Mouse (Mus musculus): ENCODE measurements at regions not wholly inside any gene's neighbourhood (a gene's known extent, or its start where the extent isn't known, plus 50 kb on each side); places are given as distances from the start of the nearest gene placed in this dataset.

- H3K4me3 ChIP-seq (ENCODE audit: low read depth, low read length) = no peak overlapping the region
- H3K36me3 ChIP-seq (ENCODE audit: control insufficient read depth, insufficient read depth, low read length, poor library complexity, severe bottlenecking) = no peaks in the 10 kb centered on the region
- no peaks in the 10 kb centered on the region for H3K4me1 ChIP-seq (ENCODE audit: control insufficient read depth, insufficient read depth, low read length)
- TF ChIP-seq POLR2A (IDR thresholded peaks at IDR 0.05; ENCODE audit: insufficient read depth, low read length) (no peak), EP300 (IDR thresholded peaks at IDR 0.05; ENCODE audit: insufficient read depth, low read depth, low read length) (no peak), CTCF (IDR thresholded peaks at IDR 0.05; ENCODE audit: low read depth, low read length) (no peak)
- no peak overlapping the region for H3K9ac ChIP-seq (ENCODE audit: low read depth, poor library complexity, severe bottlenecking)
- no peak overlapping the region for H3K27ac ChIP-seq (ENCODE audit: insufficient read depth, low read length)
- H3K27me3 ChIP-seq (ENCODE audit: control insufficient read depth, insufficient read depth, low read length, poor library complexity, severe bottlenecking) = no peaks in the 10 kb centered on the region
- H3K9me3 ChIP-seq (replicated peaks; ENCODE audit: control insufficient read depth, insufficient read depth, low read length, poor library complexity, severe bottlenecking) = no peaks in the 10 kb centered on the region
These were observed 199.9 kb downstream of the Rplp1 start for GRCm38 (mm10) chr9:61714331-61715035.

- H3K27ac ChIP-seq (ENCODE audit: insufficient read depth, low read length) = no peak overlapping the region
- H3K4me1 ChIP-seq (ENCODE audit: control insufficient read depth, insufficient read depth, low read length) = no peaks in the 10 kb centered on the region
- no peak overlapping the region for H3K4me3 ChIP-seq (ENCODE audit: low read depth, low read length)
- H3K36me3 ChIP-seq (ENCODE audit: control insufficient read depth, insufficient read depth, low read length, poor library complexity, severe bottlenecking) = no peaks in the 10 kb centered on the region
- TF ChIP-seq CTCF (IDR thresholded peaks at IDR 0.05; ENCODE audit: low read depth, low read length) (no peak), POLR2A (IDR thresholded peaks at IDR 0.05; ENCODE audit: insufficient read depth, low read length) (no peak), EP300 (IDR thresholded peaks at IDR 0.05; ENCODE audit: insufficient read depth, low read depth, low read length) (no peak)
- H3K27me3 ChIP-seq (ENCODE audit: control insufficient read depth, insufficient read depth, low read length, poor library complexity, severe bottlenecking) = no peaks in the 10 kb centered on the region
- H3K9me3 ChIP-seq (replicated peaks; ENCODE audit: control insufficient read depth, insufficient read depth, low read length, poor library complexity, severe bottlenecking) = no peaks in the 10 kb centered on the region
- no peak overlapping the region for H3K9ac ChIP-seq (ENCODE audit: low read depth, poor library complexity, severe bottlenecking)
These were observed 200.5 kb downstream of the Rplp1 start for GRCm38 (mm10) chr9:61713806-61714205.

- Histone ChIP-seq H3K36me3 (ENCODE audit: control insufficient read depth, insufficient read depth, low read length, poor library complexity, severe bottlenecking) (no peaks in the 10 kb centered on the region), H3K27ac (ENCODE audit: insufficient read depth, low read length) (no peak overlapping the region)
These were observed 203.0 kb downstream of the Rplp1 start for GRCm38 (mm10) chr9:61711296-61711695.

GRCm38 (mm10) chr9:61707875-61708274 is 206.5 kb downstream of the Rplp1 start:
- H3K4me3 ChIP-seq (ENCODE audit: low read depth, low read length) = no peak overlapping the region
- H3K27ac ChIP-seq (ENCODE audit: insufficient read depth, low read length) = no peak overlapping the region
- no peaks in the 10 kb centered on the region for H3K27me3 ChIP-seq (ENCODE audit: control insufficient read depth, insufficient read depth, low read length, poor library complexity, severe bottlenecking)
- H3K36me3 ChIP-seq (ENCODE audit: control insufficient read depth, insufficient read depth, low read length, poor library complexity, severe bottlenecking) = no peaks in the 10 kb centered on the region
- no peak overlapping the region for H3K9ac ChIP-seq (ENCODE audit: low read depth, poor library complexity, severe bottlenecking)
- no peaks in the 10 kb centered on the region for H3K9me3 ChIP-seq (replicated peaks; ENCODE audit: control insufficient read depth, insufficient read depth, low read length, poor library complexity, severe bottlenecking)
- H3K4me1 ChIP-seq (ENCODE audit: control insufficient read depth, insufficient read depth, low read length) = no peaks in the 10 kb centered on the region
- TF ChIP-seq CTCF (IDR thresholded peaks at IDR 0.05; ENCODE audit: low read depth, low read length) (no peak), EP300 (IDR thresholded peaks at IDR 0.05; ENCODE audit: insufficient read depth, low read depth, low read length) (no peak), POLR2A (IDR thresholded peaks at IDR 0.05; ENCODE audit: insufficient read depth, low read length) (no peak)

More at GRCm38 (mm10) chr9:61711296-61711695, 203.0 kb downstream of the Rplp1 start:
- H3K4me1 ChIP-seq (ENCODE audit: control insufficient read depth, insufficient read depth, low read length) = no peaks in the 10 kb centered on the region
- no peak for TF ChIP-seq EP300 (IDR thresholded peaks at IDR 0.05; ENCODE audit: insufficient read depth, low read depth, low read length)
- no peak for TF ChIP-seq CTCF (IDR thresholded peaks at IDR 0.05; ENCODE audit: low read depth, low read length)
- TF ChIP-seq POLR2A (IDR thresholded peaks at IDR 0.05; ENCODE audit: insufficient read depth, low read length) = no peak
- H3K27me3 ChIP-seq (ENCODE audit: control insufficient read depth, insufficient read depth, low read length, poor library complexity, severe bottlenecking) = no peaks in the 10 kb centered on the region
- no peak overlapping the region for H3K4me3 ChIP-seq (ENCODE audit: low read depth, low read length)
- H3K9ac ChIP-seq (ENCODE audit: low read depth, poor library complexity, severe bottlenecking) = no peak overlapping the region
- no peaks in the 10 kb centered on the region for H3K9me3 ChIP-seq (replicated peaks; ENCODE audit: control insufficient read depth, insufficient read depth, low read length, poor library complexity, severe bottlenecking)

- Histone ChIP-seq H3K27ac (ENCODE audit: insufficient read depth, low read length) (no peak overlapping the region), H3K4me3 (ENCODE audit: low read depth, low read length) (no peak overlapping the region), H3K9ac (ENCODE audit: low read depth, poor library complexity, severe bottlenecking) (no peak overlapping the region), H3K4me1 (ENCODE audit: control insufficient read depth, insufficient read depth, low read length) (no peaks in the 10 kb centered on the region), H3K9me3 (replicated peaks; ENCODE audit: control insufficient read depth, insufficient read depth, low read length, poor library complexity, severe bottlenecking) (no peaks in the 10 kb centered on the region), H3K36me3 (ENCODE audit: control insufficient read depth, insufficient read depth, low read length, poor library complexity, severe bottlenecking) (no peaks in the 10 kb centered on the region), H3K27me3 (ENCODE audit: control insufficient read depth, insufficient read depth, low read length, poor library complexity, severe bottlenecking) (no peaks in the 10 kb centered on the region)
- no peak for TF ChIP-seq CTCF (IDR thresholded peaks at IDR 0.05; ENCODE audit: low read depth, low read length)
- no peak for TF ChIP-seq POLR2A (IDR thresholded peaks at IDR 0.05; ENCODE audit: insufficient read depth, low read length)
- TF ChIP-seq EP300 (IDR thresholded peaks at IDR 0.05; ENCODE audit: insufficient read depth, low read depth, low read length) = no peak
These were observed 207.0 kb downstream of the Rplp1 start for GRCm38 (mm10) chr9:61707296-61707695.

GRCm38 (mm10) chr9:61706263-61706755 is 208.0 kb downstream of the Rplp1 start:
- Histone ChIP-seq H3K9ac (ENCODE audit: low read depth, poor library complexity, severe bottlenecking) (no peak overlapping the region), H3K36me3 (ENCODE audit: control insufficient read depth, insufficient read depth, low read length, poor library complexity, severe bottlenecking) (no peaks in the 10 kb centered on the region), H3K9me3 (replicated peaks; ENCODE audit: control insufficient read depth, insufficient read depth, low read length, poor library complexity, severe bottlenecking) (no peaks in the 10 kb centered on the region), H3K4me3 (ENCODE audit: low read depth, low read length) (no peak overlapping the region), H3K27ac (ENCODE audit: insufficient read depth, low read length) (no peak overlapping the region), H3K4me1 (ENCODE audit: control insufficient read depth, insufficient read depth, low read length) (no peaks in the 10 kb centered on the region), H3K27me3 (ENCODE audit: control insufficient read depth, insufficient read depth, low read length, poor library complexity, severe bottlenecking) (no peaks in the 10 kb centered on the region)
- no peak for TF ChIP-seq POLR2A (IDR thresholded peaks at IDR 0.05; ENCODE audit: insufficient read depth, low read length)
